Mouse (Mus musculus) hindbrain, embryonic 10.5 days (tissue): ENCODE measurements around the gene Dennd1a. TPM values are rescaled to one million over a fixed set of nuclear protein-coding genes. Genes with fewer than 3 reads are reported as not detected.
A peak's percentile ranks its signal among the peaks of the same experiment; 100 is the strongest.

ENCODE experiments used
- DNase-seq: peaks from one replicate; pipeline ENCODE4 v3.0.0-alpha.2; 2017; ENCODE audit warnings: low spot score
- H3K27ac ChIP-seq: fragments of 300-500 bp; sonication (generic); 2 replicates; pipeline ENCODE4 v1.5.1; 2016; ENCODE audit warnings: mild to moderate bottlenecking, moderate library complexity
- H3K27me3 ChIP-seq: fragments of 300-500 bp; sonication (generic); 2 replicates; pipeline ENCODE4 v1.6.1; 2016; ENCODE audit warnings: mild to moderate bottlenecking; ENCODE audit not compliant: poor library complexity, insufficient read depth, severe bottlenecking
- H3K36me3 ChIP-seq: fragments of 300-500 bp; sonication (generic); 2 replicates; pipeline ENCODE4 v1.6.1; 2016; ENCODE audit warnings: mild to moderate bottlenecking, moderate library complexity
- H3K4me1 ChIP-seq: fragments of 300-500 bp; sonication (generic); replicated peaks from 2 replicates; pipeline ENCODE4 v1.6.1; 2016; ENCODE audit warnings: mild to moderate bottlenecking
- H3K4me3 ChIP-seq: fragments of 300-500 bp; sonication (generic); 2 replicates; pipeline ENCODE4 v1.5.1; 2016; ENCODE audit warnings: mild to moderate bottlenecking, moderate library complexity
- H3K9me3 ChIP-seq: fragments of 300-500 bp; sonication (generic); 2 replicates; pipeline ENCODE4 v1.6.1; 2016; ENCODE audit warnings: mild to moderate bottlenecking, moderate library complexity
- WGBS: fragments of 180-500 bp; shearing (Covaris S2); methylation state at CpG from one replicate; pipeline ENCODE4 v1.1.7; 2016; 5-methylcytosine and 5-hydroxymethylcytosine counted together
- polyA plus RNA-seq: library from polyadenylated mRNA; unstranded; fragments of >200 nt; fragmentation: Nextera tagmentation; extraction: Ambion mirVana; gene quantifications from 2 replicates; pipeline ENCODE4 v1.2.1, GENCODE M21; 2016

The Dennd1a gene
- polyA plus RNA-seq, 1 experiment from 2014 or later, result 11.7 TPM

- no peak overlapping the region for H3K4me3 ChIP-seq
- WGBS, result 62% methylated on average over 2 of the region's 2 CpGs
- no peaks in the 10 kb centered on the region for H3K36me3 ChIP-seq
- peaks cover 7% of the 10 kb centered on the region for H3K27me3 ChIP-seq
- no peaks in the 10 kb centered on the region for H3K9me3 ChIP-seq
- no peak overlapping the region for H3K27ac ChIP-seq
- H3K4me1 ChIP-seq, result peaks cover 36% of the 10 kb centered on the region
- DNase-seq, result no peak
Measured at GRCm38 (mm10) chr2:38288226-38288625, 1.0 kb upstream of the Dennd1a start.

- DNase-seq, result no peak
- no peaks in the 10 kb centered on the region for H3K9me3 ChIP-seq
- WGBS, result 13% methylated on average over 4 of the region's 4 CpGs
- peaks cover 36% of the 10 kb centered on the region for H3K4me1 ChIP-seq
- H3K27me3 ChIP-seq, result peaks cover 7% of the 10 kb centered on the region
- peak overlapping the region; percentile 94 for H3K27ac ChIP-seq
- peak overlapping the region; percentile 79 for H3K4me3 ChIP-seq
- no peaks in the 10 kb centered on the region for H3K36me3 ChIP-seq
Measured at GRCm38 (mm10) chr2:38286433-38286732, 807 bp downstream of the Dennd1a start.

- no peak overlapping the region for H3K27ac ChIP-seq
- no peak for DNase-seq
- H3K9me3 ChIP-seq, result no peaks in the 10 kb centered on the region
- peaks cover 36% of the 10 kb centered on the region for H3K4me1 ChIP-seq
- H3K27me3 ChIP-seq, result peaks cover 7% of the 10 kb centered on the region
- H3K36me3 ChIP-seq, result no peaks in the 10 kb centered on the region
- WGBS, result 72% methylated on average over 4 of the region's 4 CpGs
- peak overlapping the region; percentile 79 for H3K4me3 ChIP-seq
Measured at GRCm38 (mm10) chr2:38285781-38286432, 1.3 kb downstream of the Dennd1a start.

GRCm38 (mm10) chr2:38283961-38284360, 3.2 kb downstream of the Dennd1a start:
- no peak overlapping the region for H3K4me3 ChIP-seq
- no peak for DNase-seq
- 96% methylated on average over 1 of the region's 1 CpGs for WGBS

GRCm38 (mm10) chr2:38280376-38280775, 6.8 kb downstream of the Dennd1a start:
- Histone ChIP-seq H3K36me3 (no peaks in the 10 kb centered on the region), H3K27me3 (no peaks in the 10 kb centered on the region), H3K9me3 (no peaks in the 10 kb centered on the region), H3K4me1 (peaks cover 10% of the 10 kb centered on the region; the same call in 1 of the 2 replicates), H3K27ac (no peak overlapping the region), H3K4me3 (no peak overlapping the region)
- DNase-seq, result no peak

More at GRCm38 (mm10) chr2:38283961-38284360, 3.2 kb downstream of the Dennd1a start:
- no peaks in the 10 kb centered on the region for H3K36me3 ChIP-seq
- no peak overlapping the region for H3K27ac ChIP-seq
- peaks cover 36% of the 10 kb centered on the region for H3K4me1 ChIP-seq
- peaks cover 7% of the 10 kb centered on the region for H3K27me3 ChIP-seq
- H3K9me3 ChIP-seq, result no peaks in the 10 kb centered on the region

GRCm38 (mm10) chr2:38274973-38275372, 12.2 kb downstream of the Dennd1a start:
- no peak for DNase-seq
- Histone ChIP-seq H3K9me3 (no peaks in the 10 kb centered on the region), H3K27ac (no peak overlapping the region), H3K36me3 (no peaks in the 10 kb centered on the region), H3K4me3 (no peak overlapping the region), H3K27me3 (no peaks in the 10 kb centered on the region), H3K4me1 (no peaks in the 10 kb centered on the region)
- WGBS, result 92% methylated on average over 2 of the region's 2 CpGs

GRCm38 (mm10) chr2:38263653-38264052, 23.5 kb downstream of the Dennd1a start:
- no peak for DNase-seq
- Histone ChIP-seq H3K4me1 (no peaks in the 10 kb centered on the region), H3K9me3 (no peaks in the 10 kb centered on the region), H3K27ac (no peak overlapping the region), H3K27me3 (no peaks in the 10 kb centered on the region), H3K4me3 (no peak overlapping the region), H3K36me3 (no peaks in the 10 kb centered on the region)
- 94% methylated on average over 2 of the region's 2 CpGs for WGBS

GRCm38 (mm10) chr2:38259052-38259451, 28.1 kb downstream of the Dennd1a start:
- no peaks in the 10 kb centered on the region for H3K27me3 ChIP-seq
- H3K9me3 ChIP-seq, result no peaks in the 10 kb centered on the region
- DNase-seq, result no peak
- no peak overlapping the region for H3K4me3 ChIP-seq
- no peak overlapping the region for H3K27ac ChIP-seq
- no peaks in the 10 kb centered on the region for H3K36me3 ChIP-seq
- H3K4me1 ChIP-seq, result no peaks in the 10 kb centered on the region

GRCm38 (mm10) chr2:38237616-38238015, 49.6 kb downstream of the Dennd1a start:
- no peak overlapping the region for H3K4me3 ChIP-seq
- H3K27ac ChIP-seq, result no peak overlapping the region
- WGBS, result 68% methylated on average over 1 of the region's 1 CpGs
- no peaks in the 10 kb centered on the region for H3K36me3 ChIP-seq
- H3K9me3 ChIP-seq, result no peaks in the 10 kb centered on the region
- H3K27me3 ChIP-seq, result peaks cover 5% of the 10 kb centered on the region
- no peak for DNase-seq
- H3K4me1 ChIP-seq, result no peaks in the 10 kb centered on the region

GRCm38 (mm10) chr2:38235593-38235992, 51.6 kb downstream of the Dennd1a start:
- no peak overlapping the region for H3K27ac ChIP-seq

GRCm38 (mm10) chr2:38229882-38230281, 57.3 kb downstream of the Dennd1a start:
- no peak for DNase-seq
- H3K9me3 ChIP-seq, result no peaks in the 10 kb centered on the region
- no peaks in the 10 kb centered on the region for H3K4me1 ChIP-seq
- no peaks in the 10 kb centered on the region for H3K36me3 ChIP-seq
- peaks cover 74% of the 10 kb centered on the region for H3K27me3 ChIP-seq
- WGBS, result 91% methylated on average over 5 of the region's 5 CpGs
- no peak overlapping the region for H3K27ac ChIP-seq
- H3K4me3 ChIP-seq, result no peak overlapping the region

More at GRCm38 (mm10) chr2:38235593-38235992, 51.6 kb downstream of the Dennd1a start:
- H3K4me1 ChIP-seq, result no peaks in the 10 kb centered on the region
- WGBS, result 92% methylated on average over 2 of the region's 2 CpGs
- H3K27me3 ChIP-seq, result peaks cover 19% of the 10 kb centered on the region
- no peaks in the 10 kb centered on the region for H3K9me3 ChIP-seq
- no peaks in the 10 kb centered on the region for H3K36me3 ChIP-seq
- no peak for DNase-seq
- no peak overlapping the region for H3K4me3 ChIP-seq

GRCm38 (mm10) chr2:38223759-38224158, 63.4 kb downstream of the Dennd1a start:
- no peak for DNase-seq
- H3K27me3 ChIP-seq, result peaks cover 97% of the 10 kb centered on the region
- H3K9me3 ChIP-seq, result no peaks in the 10 kb centered on the region
- WGBS, result 40% methylated on average over 2 of the region's 2 CpGs
- H3K4me1 ChIP-seq, result peaks cover 19% of the 10 kb centered on the region
- H3K36me3 ChIP-seq, result no peaks in the 10 kb centered on the region
- H3K27ac ChIP-seq, result no peak overlapping the region
- no peak overlapping the region for H3K4me3 ChIP-seq

GRCm38 (mm10) chr2:38221461-38221860, 65.7 kb downstream of the Dennd1a start:
- Histone ChIP-seq H3K27ac (no peak overlapping the region), H3K27me3 (peaks cover 97% of the 10 kb centered on the region), H3K4me1 (peaks cover 19% of the 10 kb centered on the region), H3K9me3 (no peaks in the 10 kb centered on the region), H3K4me3 (no peak overlapping the region), H3K36me3 (no peaks in the 10 kb centered on the region)
- no peak for DNase-seq
